Mouse (Mus musculus): ENCODE data around the gene Cabp1.
A peak's percentile ranks its signal among the peaks of the same experiment; 100 is the strongest.
"Not testable (repeated sequence)": the region's sequence is repeated elsewhere in the genome, so short reads cannot be mapped to it uniquely, and the experiment has no call there.

The Cabp1 gene

DNA sequence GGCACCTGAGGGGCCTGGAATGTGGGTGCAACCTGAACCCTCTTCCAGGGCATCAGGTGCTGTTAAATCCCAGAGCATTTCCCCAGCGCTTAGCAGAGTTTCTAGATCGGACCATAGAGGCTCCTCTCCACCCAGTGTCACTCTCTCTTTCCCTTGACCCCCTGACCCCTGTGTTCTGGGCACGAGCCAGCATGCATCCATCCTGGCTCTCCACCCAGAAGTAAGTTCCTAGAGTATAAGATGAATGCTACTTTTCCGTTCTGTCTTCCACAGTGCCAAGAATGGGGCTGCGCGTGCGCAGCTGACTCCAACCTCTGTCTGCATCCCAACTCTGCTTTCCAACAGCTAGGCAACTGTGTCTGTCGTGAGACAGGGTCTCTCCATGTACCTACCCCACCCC is 24.0 kb downstream of the Cabp1 start:
- DNase-seq (ENCODE audit: low spot score), result no peak

- DNase-seq (ENCODE audit: low spot score), result no peak
Measured at GRCm38 (mm10) chr5:115168641-115169415, 25.4 kb downstream of the Cabp1 start.

- no peak for DNase-seq (ENCODE audit: low spot score)
Measured at GRCm38 (mm10) chr5:115167396-115167795, 26.8 kb downstream of the Cabp1 start.

DNA sequence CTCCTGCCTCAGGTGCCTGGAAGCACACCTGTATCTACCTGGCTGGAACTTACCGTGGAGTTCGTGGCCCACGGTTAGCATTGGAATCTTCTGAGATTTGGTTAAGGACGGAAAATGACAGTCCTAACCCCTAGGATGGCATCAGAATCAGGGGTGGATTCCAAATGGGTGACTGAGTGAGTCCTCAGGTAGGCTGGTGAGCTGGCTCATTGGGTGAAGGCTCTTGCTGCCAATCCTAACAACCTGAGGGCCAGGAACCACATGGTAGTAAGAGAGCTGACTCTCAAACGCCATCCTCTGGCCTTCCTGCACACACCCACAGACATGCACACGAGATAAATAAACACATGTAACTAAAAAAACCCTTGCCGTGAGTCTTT is 27.4 kb downstream of the Cabp1 start:
- DNase-seq (ENCODE audit: low spot score), result no peak

GRCm38 (mm10) chr5:115165895-115166814 is 28.0 kb downstream of the Cabp1 start:
- DNase-seq (ENCODE audit: low spot score), result peak; percentile 78

- DNase-seq (ENCODE audit: low spot score), result no peak
Measured at GRCm38 (mm10) chr5:115165351-115165750, 28.8 kb downstream of the Cabp1 start.

- DNase-seq (ENCODE audit: low spot score), result not testable (repeated sequence)
Measured at GRCm38 (mm10) chr5:115164446-115164845, 29.7 kb downstream of the Cabp1 start.

- DNase-seq (ENCODE audit: low spot score), result no peak
Measured at GRCm38 (mm10) chr5:115163563-115163962, 30.6 kb downstream of the Cabp1 start.

- not testable (repeated sequence) for DNase-seq (ENCODE audit: low spot score)
Measured at GRCm38 (mm10) chr5:115161940-115162279, 32.3 kb downstream of the Cabp1 start.

DNA sequence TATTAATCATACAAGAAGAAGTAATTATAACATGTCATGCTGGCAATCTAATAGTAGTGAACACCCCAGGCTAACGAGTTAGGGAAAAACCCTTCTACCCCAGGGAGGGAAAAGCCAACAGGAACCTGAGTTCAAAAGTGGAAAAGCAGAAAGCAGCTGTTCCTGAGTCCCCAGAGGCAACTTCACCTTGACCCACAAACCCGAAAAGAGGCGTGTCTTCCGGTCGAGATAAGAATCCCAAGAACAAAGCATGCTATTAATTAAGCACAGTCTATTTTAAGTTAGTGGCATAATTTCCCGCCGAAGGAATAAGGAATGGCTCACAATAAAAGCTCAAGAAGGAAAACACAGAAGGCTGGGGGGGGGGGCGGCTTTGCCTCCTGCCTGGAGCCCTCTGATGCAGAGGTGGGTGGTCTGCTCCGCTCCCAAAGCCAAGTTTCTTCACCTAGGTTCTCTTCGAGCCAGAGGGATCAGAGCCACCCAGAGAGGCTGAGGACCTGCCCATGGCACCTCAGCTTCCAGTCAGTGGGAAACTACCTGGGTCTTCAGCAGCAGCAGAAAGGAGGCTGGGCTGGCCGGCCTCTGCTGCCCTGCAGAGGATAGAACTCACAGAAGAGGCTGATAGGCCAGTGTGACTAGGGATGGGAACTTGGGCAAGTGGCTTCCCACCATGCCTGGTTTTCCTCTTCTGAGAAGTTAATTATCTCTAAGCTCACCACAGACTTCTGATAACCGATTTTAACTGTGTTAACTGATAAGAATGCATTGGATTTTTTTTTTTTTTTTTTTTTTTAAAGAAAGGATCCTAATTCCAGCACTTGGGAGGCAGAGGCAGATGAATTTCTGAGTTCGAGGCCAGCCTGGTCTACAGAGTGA is 32.9 kb downstream of the Cabp1 start:
- no peak for DNase-seq (ENCODE audit: low spot score)

DNA sequence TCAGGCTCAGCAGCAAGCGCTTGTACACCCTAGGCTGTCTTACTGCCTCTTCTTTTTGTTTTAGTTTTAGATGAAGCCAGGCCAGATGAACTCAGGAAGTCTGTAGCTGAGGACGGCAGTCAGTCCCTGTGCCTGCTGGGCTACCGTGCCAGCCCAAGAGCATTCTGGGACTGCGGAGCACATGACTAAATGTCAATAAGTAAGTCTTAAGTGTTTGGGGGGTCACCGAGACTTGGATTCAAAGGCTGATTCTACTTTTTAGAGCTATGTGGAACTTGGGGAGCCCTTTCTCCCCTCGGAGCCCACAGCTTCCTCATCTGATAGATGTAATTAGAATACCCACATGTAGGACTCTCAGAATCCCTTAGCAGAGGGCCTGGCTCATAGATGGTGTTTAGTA is 33.5 kb downstream of the Cabp1 start:
- no peak for DNase-seq (ENCODE audit: low spot score)

DNA sequence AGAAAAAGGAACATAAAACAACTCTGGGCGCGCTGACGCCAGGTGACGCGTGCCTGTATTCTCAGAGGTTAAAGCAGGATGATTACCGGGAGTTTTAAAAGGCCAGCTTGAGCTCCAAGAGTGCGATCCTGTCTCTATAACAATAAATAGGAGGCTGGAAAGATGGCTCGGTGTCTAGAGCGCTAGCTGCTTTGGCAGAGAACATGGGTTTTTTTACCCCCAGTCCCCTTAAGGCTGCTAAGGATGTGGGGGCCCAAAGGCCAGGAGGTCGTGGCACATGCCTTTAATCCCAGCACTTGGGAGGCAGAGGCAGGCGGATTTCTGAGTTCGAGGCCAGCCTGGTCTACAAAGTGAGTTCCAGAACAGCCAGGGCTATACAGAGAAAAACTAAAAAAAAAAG is 35.0 kb downstream of the Cabp1 start:
- DNase-seq (ENCODE audit: low spot score), result no peak

GRCm38 (mm10) chr5:115158040-115158983 is 35.9 kb downstream of the Cabp1 start, which contains the start of gene Mlec:
TSS of gene Mlec (minus strand) at chr5:115158179.
- peak; percentile 94 for DNase-seq (ENCODE audit: low spot score)

GRCm38 (mm10) chr5:115156933-115157589 is 37.1 kb downstream of the Cabp1 start:
- DNase-seq (ENCODE audit: low spot score), result no peak

- DNase-seq (ENCODE audit: low spot score), result no peak
Measured at GRCm38 (mm10) chr5:115156401-115156800, 37.8 kb downstream of the Cabp1 start.

- DNase-seq (ENCODE audit: low spot score), result no peak
Measured at GRCm38 (mm10) chr5:115155831-115156230, 38.4 kb downstream of the Cabp1 start.

- DNase-seq (ENCODE audit: low spot score), result no peak
Measured at GRCm38 (mm10) chr5:115155156-115155631, 39.0 kb downstream of the Cabp1 start.

- DNase-seq (ENCODE audit: low spot score), result no peak
Measured at GRCm38 (mm10) chr5:115152132-115152956, 41.8 kb downstream of the Cabp1 start.

GRCm38 (mm10) chr5:115151457-115151856 is 42.7 kb downstream of the Cabp1 start:
- no peak for DNase-seq (ENCODE audit: low spot score)

Data from MN1 (cell line).